Mouse (Mus musculus) limb, embryonic 14.5 days (tissue): Measurements from ENCODE around the gene Tfap2e. TPM values are rescaled to one million over a fixed set of nuclear protein-coding genes. Genes with fewer than 3 reads are reported as not detected.

Experiments
- ATAC-seq: fragments of 200-750 bp; cut with Nextera tagmentation; 2 replicates; pipeline ENCODE4 v1.8.0; 2017; ENCODE audit warnings: low read depth, moderate number of reproducible peaks, moderate TSS enrichment; ENCODE audit not compliant: low FRiP score
- DNase-seq: peaks from one replicate; pipeline ENCODE4 v3.0.0-alpha.2; 2015; ENCODE audit warnings: low spot score
- H3K27ac ChIP-seq: fragments of 300-500 bp; sonication (generic); replicated peaks from 2 replicates; pipeline ENCODE4 v1.5.1; 2014; ENCODE audit warnings: low read depth, mild to moderate bottlenecking, low read length, moderate library complexity, mixed read lengths
- H3K27me3 ChIP-seq: fragments of 300-500 bp; sonication (generic); 2 replicates; pipeline ENCODE4 v1.6.1; 2014; ENCODE audit warnings: low read length, mixed read lengths; ENCODE audit not compliant: control insufficient read depth, insufficient read depth
- H3K36me3 ChIP-seq: fragments of 300-500 bp; sonication (generic); 2 replicates; pipeline ENCODE4 v1.6.1; 2014; ENCODE audit warnings: mild to moderate bottlenecking, low read length, moderate library complexity, mixed read lengths; ENCODE audit not compliant: control insufficient read depth, insufficient read depth
- H3K4me1 ChIP-seq: fragments of 300-500 bp; sonication (generic); 2 replicates; pipeline ENCODE4 v1.6.1; 2014; ENCODE audit warnings: antibody characterized with exemption, low read length, mixed read lengths; ENCODE audit not compliant: control insufficient read depth, insufficient read depth
- H3K4me2 ChIP-seq: fragments of 300-500 bp; sonication (generic); replicated peaks from 2 replicates; pipeline ENCODE4 v1.6.1; 2014; ENCODE audit warnings: low read depth, mild to moderate bottlenecking, low read length, moderate library complexity; ENCODE audit not compliant: severe bottlenecking
- H3K4me3 ChIP-seq: fragments of 300-500 bp; sonication (generic); replicated peaks from 2 replicates; pipeline ENCODE4 v1.5.1; 2014; ENCODE audit warnings: low read length
- H3K9ac ChIP-seq: fragments of 300-500 bp; sonication (generic); 2 replicates; pipeline ENCODE4 v1.6.1; 2014; ENCODE audit warnings: mild to moderate bottlenecking, low read depth, low read length, moderate library complexity; ENCODE audit not compliant: severe bottlenecking
- H3K9me3 ChIP-seq: fragments of 300-500 bp; sonication (generic); 2 replicates; pipeline ENCODE4 v1.6.1; 2016; ENCODE audit warnings: low read length; ENCODE audit not compliant: control insufficient read depth
- POLR2A ChIP-seq: fragments of 200-500 bp; IDR thresholded peaks from 2 replicates; pipeline ENCODE4 v1.8.0; 2012; ENCODE audit warnings: inconsistent platforms, mild to moderate bottlenecking, moderate library complexity, borderline replicate concordance; ENCODE audit not compliant: insufficient read depth, insufficient read length; ENCODE audit errors: extremely low read depth
- WGBS: fragments of 180-500 bp; shearing (Covaris S2); extraction: QIAGEN DNeasy Blood & Tissue Kit; methylation state at CpG from one replicate; pipeline ENCODE4 v1.1.7; 2014; 5-methylcytosine and 5-hydroxymethylcytosine counted together
- polyA plus RNA-seq, 2 experiments: library from polyadenylated mRNA; depleted of rRNA in 1 of 2; stranded (reverse) in 1 of 2; unstranded in 1 of 2; fragments of >200 nt; fragmentation: Nextera tagmentation in 1 of 2; extraction: Ambion mirVana in 1 of 2; gene quantifications; 2 replicates each; pipeline versions ENCODE4 v1.2.1 to v1.2.3; 2012 to 2014

Tfap2e gene
- polyA plus RNA-seq, 2 experiments = 0.34 to 0.48 TPM

GRCm38 (mm10) chr4:126739966-126740676 is 4.1 kb upstream of the Tfap2e start:
- no peak for TF ChIP-seq POLR2A
- Histone ChIP-seq H3K4me1 (0 out of 2 replicates have a peak, but pooled peaks cover 2% of the 10 kb centered on the region), H3K9ac (no peak overlapping the region), H3K27ac (no peak overlapping the region), H3K4me2 (no peak overlapping the region), H3K36me3 (peaks cover 15% of the 10 kb centered on the region), H3K27me3 (peaks cover 34% of the 10 kb centered on the region), H3K4me3 (no peak overlapping the region), H3K9me3 (no peaks in the 10 kb centered on the region)
- DNase-seq = no peak
- WGBS = 26% methylated on average over 10 of the region's 10 CpGs
- ATAC-seq = no peak

- 0 out of 2 replicates have a peak, but pooled peaks cover 3% of the 10 kb centered on the region for H3K4me1 ChIP-seq
- peak overlapping the region; percentile 38 for H3K4me2 ChIP-seq
- TF ChIP-seq POLR2A = no peak
- DNase-seq (no peak), ATAC-seq (no peak)
- peak overlapping the region; percentile 34; the same call in 1 of the 2 replicates for H3K9ac ChIP-seq
- no peaks in the 10 kb centered on the region for H3K9me3 ChIP-seq
- H3K36me3 ChIP-seq = no peaks in the 10 kb centered on the region
- H3K27ac ChIP-seq = no peak overlapping the region
- 1% methylated on average over 42 of the region's 62 CpGs for WGBS
- peak overlapping the region; percentile 28 for H3K4me3 ChIP-seq
- H3K27me3 ChIP-seq = peaks cover 78% of the 10 kb centered on the region
Observed at GRCm38 (mm10) chr4:126735382-126736000, 549 bp downstream of the Tfap2e start.

- TF ChIP-seq POLR2A = no peak
- peaks cover 85% of the 10 kb centered on the region for H3K27me3 ChIP-seq
- H3K36me3 ChIP-seq = no peaks in the 10 kb centered on the region
- H3K4me1 ChIP-seq = 0 out of 2 replicates have a peak, but pooled peaks cover 3% of the 10 kb centered on the region
- H3K9me3 ChIP-seq = no peaks in the 10 kb centered on the region
- 4% methylated on average over 40 of the region's 51 CpGs for WGBS
- H3K4me2 ChIP-seq = peak overlapping the region; percentile 38
- ATAC-seq = no peak
- no peak overlapping the region for H3K27ac ChIP-seq
- no peak for DNase-seq
- H3K9ac ChIP-seq = peak overlapping the region; percentile 34; the same call in 1 of the 2 replicates
- H3K4me3 ChIP-seq = peak overlapping the region; percentile 28
Observed at GRCm38 (mm10) chr4:126734700-126735381, 1.2 kb downstream of the Tfap2e start.

GRCm38 (mm10) chr4:126734001-126734603 is 1.9 kb downstream of the Tfap2e start:
- Histone ChIP-seq H3K4me2 (no peak overlapping the region), H3K27ac (no peak overlapping the region), H3K36me3 (no peaks in the 10 kb centered on the region), H3K9ac (no peak overlapping the region), H3K27me3 (peaks cover 87% of the 10 kb centered on the region), H3K4me3 (0 out of 2 replicates have a peak overlapping the region, but pooled peaks have one; percentile 28), H3K9me3 (no peaks in the 10 kb centered on the region), H3K4me1 (0 out of 2 replicates have a peak, but pooled peaks cover 3% of the 10 kb centered on the region)
- DNase-seq (no peak), ATAC-seq (no peak)
- no peak for TF ChIP-seq POLR2A
- 2% methylated on average over 16 of the region's 16 CpGs for WGBS
